Mouse (Mus musculus) midbrain, embryonic 14.5 days (tissue): ENCODE results near the gene Tomm34. TPM values are rescaled to one million over a fixed set of nuclear protein-coding genes. Genes with fewer than 3 reads are reported as not detected.

Experiments
- ATAC-seq: fragments of 200-750 bp; cut with Nextera tagmentation; 2 replicates; pipeline ENCODE4 v1.8.0; 2017; ENCODE audit warnings: moderate number of reproducible peaks, moderate library complexity; ENCODE audit not compliant: low FRiP score, low TSS enrichment
- DNase-seq: peaks from one replicate; pipeline ENCODE4 v3.0.0-alpha.2; 2015
- H3K27ac ChIP-seq: fragments of 300-500 bp; sonication (generic); replicated peaks from 2 replicates; pipeline ENCODE4 v1.5.1; 2014; ENCODE audit warnings: mild to moderate bottlenecking, low read depth, low read length, moderate library complexity
- H3K27me3 ChIP-seq: fragments of 300-500 bp; sonication (generic); 2 replicates; pipeline ENCODE4 v1.6.1; 2014; ENCODE audit warnings: low read length, control low read depth, mixed read lengths; ENCODE audit not compliant: control insufficient read depth, insufficient read depth
- H3K36me3 ChIP-seq: fragments of 300-500 bp; sonication (generic); 2 replicates; pipeline ENCODE4 v1.6.1; 2014; ENCODE audit warnings: low read length, control low read depth; ENCODE audit not compliant: control insufficient read depth, insufficient read depth
- H3K4me1 ChIP-seq: fragments of 300-500 bp; sonication (generic); 2 replicates; pipeline ENCODE4 v1.6.1; 2014; ENCODE audit warnings: mild to moderate bottlenecking, antibody characterized with exemption, low read length, control low read depth; ENCODE audit not compliant: control insufficient read depth, insufficient read depth
- H3K4me2 ChIP-seq: fragments of 300-500 bp; sonication (generic); 2 replicates; pipeline ENCODE4 v1.6.1; 2014; ENCODE audit warnings: mild to moderate bottlenecking, low read length, moderate library complexity
- H3K4me3 ChIP-seq: fragments of 300-500 bp; sonication (generic); replicated peaks from 2 replicates; pipeline ENCODE4 v1.5.1; 2014; ENCODE audit warnings: low read depth, low read length
- H3K9ac ChIP-seq: fragments of 300-500 bp; sonication (generic); replicated peaks from 2 replicates; pipeline ENCODE4 v1.6.1; 2014; ENCODE audit warnings: mild to moderate bottlenecking, low read length, moderate library complexity
- H3K9me3 ChIP-seq: fragments of 300-500 bp; sonication (generic); 2 replicates; pipeline ENCODE4 v1.6.1; 2016; ENCODE audit warnings: low read length, control low read depth, mixed read lengths; ENCODE audit not compliant: control insufficient read depth
- WGBS: fragments of 180-500 bp; shearing (Covaris S2); extraction: QIAGEN DNeasy Blood & Tissue Kit; methylation state at CpG from one replicate; pipeline ENCODE4 v1.1.7; 2014; 5-methylcytosine and 5-hydroxymethylcytosine counted together
- polyA plus RNA-seq: library from polyadenylated mRNA; unstranded; fragments of >200 nt; fragmentation: Nextera tagmentation; extraction: Ambion mirVana; gene quantifications from 2 replicates; pipeline ENCODE4 v1.2.1, GENCODE M21; 2014

Tomm34 gene
- polyA plus RNA-seq, 1 experiment from 2014 or later = 50.3 TPM

DNA sequence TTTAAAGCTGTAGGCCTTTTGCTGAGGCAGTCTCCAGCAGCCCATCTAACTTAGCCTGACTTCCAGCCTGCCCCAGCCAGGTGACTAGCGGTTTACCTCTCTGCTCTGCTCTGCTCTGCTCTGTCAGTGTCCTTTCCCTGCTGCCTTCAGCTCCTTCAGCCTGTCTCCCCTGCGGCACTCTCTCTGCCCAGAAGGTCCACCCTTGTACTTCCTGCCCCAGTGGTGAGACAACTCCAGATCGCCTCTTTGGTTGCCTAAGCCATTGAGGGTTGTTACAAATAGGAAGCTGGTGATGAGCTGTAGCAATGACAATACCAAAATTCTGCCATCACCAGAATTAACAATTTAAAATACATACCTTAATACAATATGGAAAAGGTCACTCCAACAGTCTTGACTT, 60.0 kb downstream of the Tomm34 start:
- Histone ChIP-seq H3K4me2 (no peak overlapping the region), H3K4me3 (no peak overlapping the region), H3K4me1 (peaks cover 2% of the 10 kb centered on the region; the same call in 1 of the 2 replicates), H3K36me3 (peaks cover 46% of the 10 kb centered on the region), H3K9ac (no peak overlapping the region), H3K27ac (no peak overlapping the region), H3K27me3 (no peaks in the 10 kb centered on the region), H3K9me3 (no peaks in the 10 kb centered on the region)
- 95% methylated on average over 3 of the region's 3 CpGs for WGBS
- ATAC-seq (no peak), DNase-seq (no peak)

DNA sequence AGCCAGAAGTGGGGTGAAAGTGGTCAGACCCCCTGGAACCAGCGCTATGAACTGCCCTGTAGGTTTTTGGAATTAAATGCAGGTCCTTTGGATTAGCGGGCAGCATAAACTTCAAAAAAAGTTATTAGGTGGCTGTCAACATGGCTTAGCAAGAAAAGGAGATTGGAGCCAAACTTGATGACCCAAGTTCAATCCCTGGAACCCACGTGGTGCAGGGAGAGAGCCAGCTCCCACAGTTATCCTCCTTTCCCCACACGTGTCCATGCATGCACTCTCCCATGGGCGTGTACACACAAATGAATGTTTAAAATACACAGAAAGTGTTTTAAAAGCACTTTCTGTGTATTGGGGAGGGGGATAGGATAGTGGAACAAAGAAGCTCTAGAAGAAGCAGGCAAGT, 60.5 kb downstream of the Tomm34 start:
- peaks cover 6% of the 10 kb centered on the region for H3K4me1 ChIP-seq
- no peak for ATAC-seq
- H3K9me3 ChIP-seq = no peaks in the 10 kb centered on the region
- H3K27me3 ChIP-seq = no peaks in the 10 kb centered on the region
- peaks cover 42% of the 10 kb centered on the region for H3K36me3 ChIP-seq
- no peak overlapping the region for H3K27ac ChIP-seq
- no peak overlapping the region for H3K4me2 ChIP-seq
- no peak overlapping the region for H3K9ac ChIP-seq
- no peak overlapping the region for H3K4me3 ChIP-seq
- no peak for DNase-seq
- WGBS = 90% methylated on average over 5 of the region's 5 CpGs

- Histone ChIP-seq H3K36me3 (peaks cover 30% of the 10 kb centered on the region), H3K9ac (no peak overlapping the region), H3K4me3 (no peak overlapping the region), H3K4me1 (peaks cover 13% of the 10 kb centered on the region), H3K27ac (no peak overlapping the region), H3K27me3 (no peaks in the 10 kb centered on the region), H3K4me2 (no peak overlapping the region), H3K9me3 (no peaks in the 10 kb centered on the region)
- 96% methylated on average over 6 of the region's 6 CpGs for WGBS
- DNase-seq = no peak
- no peak for ATAC-seq
These were observed 61.7 kb downstream of the Tomm34 start for GRCm38 (mm10) chr2:164009227-164009626.

GRCm38 (mm10) chr2:164007987-164008545, 62.9 kb downstream of the Tomm34 start:
- no peak overlapping the region for H3K9ac ChIP-seq
- H3K4me1 ChIP-seq = peaks cover 13% of the 10 kb centered on the region
- WGBS = 56% methylated on average over 2 of the region's 2 CpGs
- H3K4me3 ChIP-seq = no peak overlapping the region
- no peak overlapping the region for H3K4me2 ChIP-seq
- H3K27me3 ChIP-seq = no peaks in the 10 kb centered on the region
- no peaks in the 10 kb centered on the region for H3K9me3 ChIP-seq
- ATAC-seq = no peak
- no peak overlapping the region for H3K27ac ChIP-seq
- no peak for DNase-seq
- peaks cover 19% of the 10 kb centered on the region for H3K36me3 ChIP-seq

- ATAC-seq = no peak
- no peak for DNase-seq
- Histone ChIP-seq H3K9me3 (no peaks in the 10 kb centered on the region), H3K27ac (no peak overlapping the region), H3K27me3 (no peaks in the 10 kb centered on the region), H3K4me3 (no peak overlapping the region), H3K4me1 (peaks cover 13% of the 10 kb centered on the region), H3K4me2 (no peak overlapping the region), H3K9ac (no peak overlapping the region), H3K36me3 (peaks cover 14% of the 10 kb centered on the region)
- WGBS = 93% methylated on average over 8 of the region's 8 CpGs
These were observed 63.4 kb downstream of the Tomm34 start for GRCm38 (mm10) chr2:164007547-164007946.

DNA sequence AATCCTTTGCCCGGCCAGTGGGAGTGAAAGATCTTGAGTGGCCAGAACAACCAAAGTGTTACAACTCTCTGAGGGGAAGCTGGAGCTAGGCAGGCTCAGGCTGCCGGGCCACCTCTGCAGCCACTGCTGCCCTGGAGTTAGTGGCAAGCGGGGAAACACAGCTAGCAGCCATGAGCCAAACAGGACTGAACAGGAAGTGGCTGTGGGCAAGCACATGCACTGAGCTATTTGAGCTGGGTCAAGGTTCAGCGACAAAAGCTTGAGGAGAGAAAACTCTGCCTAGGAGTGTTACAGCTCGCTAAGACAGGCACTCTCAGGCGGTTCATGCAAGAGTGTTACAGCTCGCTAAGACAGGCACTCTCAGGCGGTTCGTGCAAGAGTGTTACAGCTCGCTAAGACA, 64.0 kb downstream of the Tomm34 start:
- no peak overlapping the region for H3K9ac ChIP-seq
- no peak for DNase-seq
- no peaks in the 10 kb centered on the region for H3K27me3 ChIP-seq
- 80% methylated on average over 10 of the region's 10 CpGs for WGBS
- no peak overlapping the region for H3K4me2 ChIP-seq
- no peak overlapping the region for H3K27ac ChIP-seq
- H3K4me3 ChIP-seq = no peak overlapping the region
- no peak for ATAC-seq
- no peaks in the 10 kb centered on the region for H3K9me3 ChIP-seq
- H3K4me1 ChIP-seq = peaks cover 13% of the 10 kb centered on the region
- peaks cover 8% of the 10 kb centered on the region for H3K36me3 ChIP-seq

DNA sequence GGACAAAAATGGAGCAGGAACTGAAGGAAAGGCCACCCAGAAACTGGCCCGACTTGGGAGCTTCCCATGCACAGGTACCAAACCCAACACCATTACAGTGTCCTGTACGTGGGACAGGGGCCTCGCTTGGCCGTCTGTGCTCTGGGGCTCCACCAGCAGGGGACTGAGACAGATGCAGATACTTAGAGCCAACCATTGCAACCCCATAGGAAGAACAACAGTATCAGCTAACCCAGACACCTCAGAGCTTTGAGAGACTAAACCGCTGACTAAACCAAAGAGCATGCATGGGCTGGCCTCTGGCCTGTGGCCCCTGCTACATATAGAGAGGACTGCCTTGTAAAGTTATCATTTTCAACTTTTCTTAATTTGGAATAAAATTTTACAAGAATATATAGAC, 66.5 kb downstream of the Tomm34 start:
- peaks cover 13% of the 10 kb centered on the region for H3K4me1 ChIP-seq
- whole genome bisulfite sequencing = 79% methylated on average over 5 of the region's 5 CpGs
- no peak overlapping the region for H3K4me3 ChIP-seq
- no peak overlapping the region for H3K9ac ChIP-seq
- H3K27ac ChIP-seq = no peak overlapping the region
- no peaks in the 10 kb centered on the region for H3K9me3 ChIP-seq
- no peaks in the 10 kb centered on the region for H3K36me3 ChIP-seq
- H3K4me2 ChIP-seq = no peak overlapping the region
- no peaks in the 10 kb centered on the region for H3K27me3 ChIP-seq
- ATAC-seq (no peak), DNase-seq (no peak)

Other genes with a start within 250 kb of the Tomm34 start
- not detected in 2 replicates for gene Kcnk15, start 217.5 kb downstream of the Tomm34 start, polyA plus RNA-seq
- 6.2 and 11.8 TPM in 2 replicates for gene Rims4, start 152.5 kb downstream of the Tomm34 start, polyA plus RNA-seq
- gene Ywhab, start 76.2 kb downstream of the Tomm34 start, polyA plus RNA-seq = 394 and 437 TPM in 2 replicates
- 0.92 and 1.6 TPM in 2 replicates for gene Pabpc1l, start 45.7 kb downstream of the Tomm34 start, polyA plus RNA-seq
- 26.3 and 35.0 TPM in 2 replicates for gene Stk4, start 847 bp downstream of the Tomm34 start, polyA plus RNA-seq
- 0.62 and 2.1 TPM in 2 replicates for gene Kcns1, start 99.9 kb upstream of the Tomm34 start, polyA plus RNA-seq
- not detected in 2 replicates for gene Wfdc5, start 111.6 kb upstream of the Tomm34 start, polyA plus RNA-seq
- not detected in 2 replicates for gene Wfdc12, start 119.4 kb upstream of the Tomm34 start, polyA plus RNA-seq
- not detected in 2 replicates for gene Wfdc15a, start 129.0 kb upstream of the Tomm34 start, polyA plus RNA-seq
- gene Wfdc15b, start 150.5 kb upstream of the Tomm34 start, polyA plus RNA-seq = not detected in 2 replicates
- not detected in 2 replicates for gene Svs2, start 167.3 kb upstream of the Tomm34 start, polyA plus RNA-seq
- not detected in 2 replicates for gene Svs3b, start 185.5 kb upstream of the Tomm34 start, polyA plus RNA-seq
- gene Svs4, start 207.3 kb upstream of the Tomm34 start, polyA plus RNA-seq = not detected in 2 replicates
- gene Svs3a, start 218.1 kb upstream of the Tomm34 start, polyA plus RNA-seq = not detected in 2 replicates
- gene Svs6, start 245.6 kb upstream of the Tomm34 start, polyA plus RNA-seq = not detected in 2 replicates